Comparison of ENCODE assay signal across 9 mouse cellular contexts in the genomic region with DNA sequence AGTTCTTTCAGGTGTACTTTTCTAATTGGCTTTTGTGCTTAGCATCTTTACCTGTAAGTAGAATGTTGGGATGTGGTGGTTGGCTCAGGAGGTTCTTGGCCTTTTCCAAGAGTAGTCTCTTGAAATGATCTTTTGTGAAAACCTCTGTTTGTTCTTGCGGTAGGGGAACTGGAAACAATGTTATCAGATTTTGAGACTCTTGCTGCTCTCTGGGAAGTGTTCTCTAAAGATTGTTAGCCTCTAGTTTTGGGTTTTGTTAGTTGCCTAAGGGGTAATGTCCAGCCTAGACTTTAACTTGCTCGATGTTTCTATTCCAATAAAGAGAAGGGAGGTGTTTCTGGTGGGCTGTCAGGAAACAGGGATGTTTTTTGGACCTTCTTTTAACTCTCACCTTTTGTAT. TPM values are rescaled to one million over a fixed set of nuclear protein-coding genes. Genes with fewer than 3 reads are reported as not detected.
DNase-seq lines count a peak whose midpoint lies in the region; ATAC-seq and TF ChIP-seq lines count a peak whose summit lies in the region.
"Had no signal": no experiment of that assay in that cellular context is flagged by ENCODE, and none has a peak within 500 bp of the region (broad histone marks: within the 10 kb centered on the region; RNA-seq: fewer than 3 reads in every experiment).

No protein-coding gene starts in this region.

- no peaks in the 10 kb centered on the region for H3K9me3 ChIP-seq in embryonic facial prominence, embryonic 15.5 days (replicated peaks)
- H3K9me3 ChIP-seq in intestine, postnatal 0 days (ENCODE audit: control insufficient read depth): no peaks in the 10 kb centered on the region
- no peaks in the 10 kb centered on the region for H3K9me3 ChIP-seq in neural tube, embryonic 12.5 days

- no peak for DNase-seq in liver, adult 2 months (ENCODE audit: extremely low read depth, low read depth, low spot score)
- no peak for DNase-seq in liver
- no peak for DNase-seq in thymus, postnatal 10 days (ENCODE audit: low spot score in 2 of 2)
- DNase-seq in urinary bladder, adult 18-20 months (ENCODE audit: low spot score in 2 of 2): no peak
- DNase-seq in cerebellum, adult 2 months: no peak
- DNase-seq: thymus, postnatal 14 days had no signal

- H3K27ac ChIP-seq in liver, adult 2 months (replicated peaks; ENCODE audit: insufficient read depth, low read depth, low read length): peak overlapping the region; percentile 22; the same call in 1 of the 2 replicates
- H3K27ac ChIP-seq in embryonic facial prominence, embryonic 15.5 days (replicated peaks): no peak overlapping the region
- H3K27ac ChIP-seq in intestine, postnatal 0 days (ENCODE audit: low read depth, low read length): peak overlapping the region; percentile 97; the same call in 1 of the 2 replicates
- no peak overlapping the region for H3K27ac ChIP-seq in neural tube, embryonic 12.5 days
- H3K27ac ChIP-seq in cerebellum, adult 2 months (ENCODE audit: insufficient read depth, low read length): no peak overlapping the region

- H3K4me2 ChIP-seq in embryonic facial prominence, embryonic 15.5 days (replicated peaks): peak overlapping the region; percentile 78
- H3K4me2 ChIP-seq in intestine, postnatal 0 days (replicated peaks; ENCODE audit: low read depth): peak overlapping the region; percentile 72
- peak overlapping the region; percentile 70 for H3K4me2 ChIP-seq in neural tube, embryonic 12.5 days (replicated peaks)

- WGBS in liver, adult 2 months: 6% methylated on average over 2 of the region's 2 CpGs
- WGBS in embryonic facial prominence, embryonic 15.5 days: 32% methylated on average over 2 of the region's 2 CpGs
- 24% methylated on average over 2 of the region's 2 CpGs for WGBS in intestine, postnatal 0 days
- 74% methylated on average over 2 of the region's 2 CpGs for WGBS in neural tube, embryonic 12.5 days
- WGBS in cerebellum, adult 2 months: 56% methylated on average over 2 of the region's 2 CpGs

- peaks cover 22% of the 10 kb centered on the region for H3K4me1 ChIP-seq in liver, adult 2 months (ENCODE audit: control insufficient read depth, insufficient read depth, low read length)
- peaks cover 15% of the 10 kb centered on the region for H3K4me1 ChIP-seq in embryonic facial prominence, embryonic 15.5 days
- peaks cover 4% of the 10 kb centered on the region; the same call in 1 of the 2 replicates for H3K4me1 ChIP-seq in intestine, postnatal 0 days (replicated peaks; ENCODE audit: control insufficient read depth, insufficient read depth, low read length)
- peaks cover 6% of the 10 kb centered on the region for H3K4me1 ChIP-seq in neural tube, embryonic 12.5 days
- peaks cover 9% of the 10 kb centered on the region for H3K4me1 ChIP-seq in cerebellum, adult 2 months (ENCODE audit: control insufficient read depth, insufficient read depth, low read length)

- peaks cover 17% of the 10 kb centered on the region for H3K79me2 ChIP-seq in liver, adult 2 months (ENCODE audit: control insufficient read depth, insufficient read depth, low read length)

- no peak overlapping the region for H3K9ac ChIP-seq in liver, adult 2 months (ENCODE audit: low read depth, low read length)
- no peak overlapping the region for H3K9ac ChIP-seq in embryonic facial prominence, embryonic 15.5 days
- 0 out of 2 replicates have a peak overlapping the region, but pooled peaks have one; percentile 31 for H3K9ac ChIP-seq in intestine, postnatal 0 days (ENCODE audit: low read depth, low read length)
- no peak overlapping the region for H3K9ac ChIP-seq in neural tube, embryonic 12.5 days

- no peaks in the 10 kb centered on the region for H3K27me3 ChIP-seq in liver, adult 2 months (ENCODE audit: control insufficient read depth, insufficient read depth, low read length)
- no peaks in the 10 kb centered on the region for H3K27me3 ChIP-seq in embryonic facial prominence, embryonic 15.5 days
- H3K27me3 ChIP-seq in intestine, postnatal 0 days (replicated peaks; ENCODE audit: control insufficient read depth, insufficient read depth, low read length): no peaks in the 10 kb centered on the region
- no peaks in the 10 kb centered on the region for H3K27me3 ChIP-seq in neural tube, embryonic 12.5 days (replicated peaks)
- H3K27me3 ChIP-seq in cerebellum, adult 2 months (ENCODE audit: control insufficient read depth, insufficient read depth, low read length): no peaks in the 10 kb centered on the region

- TF ChIP-seq CTCF in liver, adult 2 months (IDR thresholded peaks at IDR 0.05; ENCODE audit: low read depth, low read length): no peak
- TF ChIP-seq CTCF in intestine, postnatal 0 days (IDR thresholded peaks at IDR 0.05; ENCODE audit: low read depth): no peak
- no peak for TF ChIP-seq CTCF in cerebellum, adult 2 months (IDR thresholded peaks at IDR 0.05; ENCODE audit: borderline replicate concordance, insufficient read depth, low read depth, low read length)

- peak overlapping the region; percentile 36; the same call in 1 of the 2 replicates for H3K4me3 ChIP-seq in liver, adult 2 months (ENCODE audit: insufficient read depth, low read depth, low read length)
- peak overlapping the region; percentile 83 for H3K4me3 ChIP-seq in embryonic facial prominence, embryonic 15.5 days (replicated peaks)
- peak overlapping the region; percentile 89 for H3K4me3 ChIP-seq in intestine, postnatal 0 days (ENCODE audit: low read depth, low read length)
- peak overlapping the region; percentile 99 for H3K4me3 ChIP-seq in neural tube, embryonic 12.5 days
- no peak overlapping the region for H3K4me3 ChIP-seq in cerebellum, adult 2 months (replicated peaks; ENCODE audit: insufficient read depth, low read depth, low read length)

- no peak for TF ChIP-seq POLR2A in liver, adult 2 months (IDR thresholded peaks at IDR 0.05; ENCODE audit: extremely low read depth, insufficient read depth, low read length)
- TF ChIP-seq POLR2A in cerebellum, adult 2 months (IDR thresholded peaks at IDR 0.05; ENCODE audit: borderline replicate concordance, insufficient read depth, low read length): no peak

- ATAC-seq in embryonic facial prominence, embryonic 15.5 days (ENCODE audit: insufficient number of reproducible peaks, low FRiP score, low TSS enrichment, low read depth): no peak
- ATAC-seq in intestine, postnatal 0 days: no peak
- ATAC-seq in neural tube, embryonic 12.5 days (ENCODE audit: low FRiP score, low read depth): no peak

- no peaks in the 10 kb centered on the region for H3K36me3 ChIP-seq in liver, adult 2 months (ENCODE audit: control insufficient read depth, insufficient read depth, low read length)
- no peaks in the 10 kb centered on the region for H3K36me3 ChIP-seq in embryonic facial prominence, embryonic 15.5 days
- H3K36me3 ChIP-seq in intestine, postnatal 0 days (ENCODE audit: control insufficient read depth, insufficient read depth): no peaks in the 10 kb centered on the region
- no peaks in the 10 kb centered on the region for H3K36me3 ChIP-seq in neural tube, embryonic 12.5 days

RNA-seq across cellular contexts. Expression of a gene that starts 1.5 kb away (rescaled TPM):
- 27.9 and 29.1 TPM in 2 replicates for total RNA-seq in liver, adult 2 months (2014; rRNA removed)
- polyA plus RNA-seq in liver, adult 2 months (2012; rRNA removed): 3.3 and 3.5 TPM in 2 replicates
- 34.7 and 35.1 TPM in 2 replicates for polyA plus RNA-seq in embryonic facial prominence, embryonic 15.5 days (2015; fragmentation: Nextera tagmentation; extraction: Ambion mirVana)
- polyA plus RNA-seq in intestine, postnatal 0 days (2015; fragmentation: Nextera tagmentation; extraction: Ambion mirVana): 90.9 and 104 TPM in 2 replicates
- 58.7 and 62.1 TPM in 2 replicates for polyA plus RNA-seq in neural tube, embryonic 12.5 days (2016; fragmentation: Nextera tagmentation; extraction: Ambion mirVana)
- polyA plus RNA-seq in cerebellum, adult 2 months (2012; rRNA removed): 35.4 and 35.9 TPM in 2 replicates

RNA-seq across cellular contexts. Expression of a gene that starts 33.6 kb away (rescaled TPM):
- 1.7 and 1.9 TPM in 2 replicates for total RNA-seq in liver, adult 2 months (2014; rRNA removed)
- 0.93 and 2.0 TPM in 2 replicates for polyA plus RNA-seq in liver, adult 2 months (2012; rRNA removed)
- polyA plus RNA-seq in embryonic facial prominence, embryonic 15.5 days (2015; fragmentation: Nextera tagmentation; extraction: Ambion mirVana): 0.46 TPM in 1 of 2 replicates, not detected in the other
- polyA plus RNA-seq in intestine, postnatal 0 days (2015; fragmentation: Nextera tagmentation; extraction: Ambion mirVana): 1.9 and 2.0 TPM in 2 replicates
- not detected in 2 replicates for polyA plus RNA-seq in neural tube, embryonic 12.5 days (2016; fragmentation: Nextera tagmentation; extraction: Ambion mirVana)
- polyA plus RNA-seq in cerebellum, adult 2 months (2012; rRNA removed): 0.10 TPM in 1 of 2 replicates, not detected in the other

Comparison
In these comparisons a context has a peak if more than half of its experiments do, and no peak if none do; other contexts are left out.
1. H3K27ac ChIP-seq: peak in liver, adult 2 months (single experiment) and intestine, postnatal 0 days (single experiment); none in embryonic facial prominence, embryonic 15.5 days (single experiment), neural tube, embryonic 12.5 days (single experiment) and cerebellum, adult 2 months (single experiment).
2. Peak in every context shown above with its lines, with median percentiles within 50 percentile points of each other: H3K4me2 ChIP-seq.